Mouse (Mus musculus) left cerebral cortex, postnatal 36 days (tissue): ENCODE results near the gene Ddit4. TPM values are rescaled to one million over a fixed set of nuclear protein-coding genes. Genes with fewer than 3 reads are reported as not detected.

Source experiments
- DNase-seq, 2 experiments: peaks; one replicate each; pipeline ENCODE4 v3.0.0; 2021 to 2022; ENCODE audit warnings: low spot score in 2 of 2, mixed read lengths in 1 of 2
- intact Hi-C: fragments of 180-260 bp; cut with DNase I; formaldehyde crosslinking; loops from one replicate; pipeline ENCODE4 v1.15.1; 2025
- total RNA-seq, 2 experiments: library from RNA; stranded (reverse); gene quantifications; 2 replicates each; pipeline ENCODE4 v1.2.3; 2021

Gene Ddit4
- total RNA-seq, 2 experiments from 2014 or later: 33.5 to 58.5 TPM

- intact Hi-C loops: no loop called here
- no peak for DNase-seq
Observed at GRCm38 (mm10) chr10:59929205-59929604, 22.4 kb downstream of the Ddit4 start.

GRCm38 (mm10) chr10:59924305-59924704, 27.3 kb downstream of the Ddit4 start:
- intact Hi-C loops: no loop called here
- DNase-seq: peak in 1 of 2 experiments; percentile 27

GRCm38 (mm10) chr10:59923493-59923892, 28.1 kb downstream of the Ddit4 start:
- intact Hi-C loops: no loop called here

GRCm38 (mm10) chr10:59920810-59921681, 30.6 kb downstream of the Ddit4 start:
- intact Hi-C loops: no loop called here
- peak; percentile 60 to 61 for DNase-seq

More at GRCm38 (mm10) chr10:59923493-59923892, 28.1 kb downstream of the Ddit4 start:
- DNase-seq: no peak

- DNase-seq: no peak
- intact Hi-C loops: no loop called here
Observed at GRCm38 (mm10) chr10:59920485-59920809, 31.2 kb downstream of the Ddit4 start.

- intact Hi-C loops: no loop called here
- DNase-seq: no peak
Observed at GRCm38 (mm10) chr10:59919494-59920181, 32.0 kb downstream of the Ddit4 start.

- intact Hi-C loops: no loop called here
- DNase-seq: no peak
Observed at GRCm38 (mm10) chr10:59918111-59918510, 33.5 kb downstream of the Ddit4 start.

- intact Hi-C loops: no loop called here
- no peak for DNase-seq
Observed at GRCm38 (mm10) chr10:59916649-59917048, 35.0 kb downstream of the Ddit4 start.

GRCm38 (mm10) chr10:59916159-59916558, 35.5 kb downstream of the Ddit4 start:
- intact Hi-C loops: no loop called here
- no peak for DNase-seq

GRCm38 (mm10) chr10:59915196-59915962, 36.3 kb downstream of the Ddit4 start:
- no peak for DNase-seq
- intact Hi-C loops: no loop called here

- intact Hi-C loops: no loop called here
Observed at GRCm38 (mm10) chr10:59911561-59912198, 40.0 kb downstream of the Ddit4 start.

GRCm38 (mm10) chr10:59911091-59911490, 40.5 kb downstream of the Ddit4 start:
- intact Hi-C loops: no loop called here
- DNase-seq: no peak

More at GRCm38 (mm10) chr10:59911561-59912198, 40.0 kb downstream of the Ddit4 start:
- DNase-seq: no peak

GRCm38 (mm10) chr10:59909357-59909847, 42.2 kb downstream of the Ddit4 start:
- no peak for DNase-seq
- intact Hi-C loops: no loop called here

- intact Hi-C loops: no loop called here
- DNase-seq: no peak
Observed at GRCm38 (mm10) chr10:59908776-59909315, 42.8 kb downstream of the Ddit4 start.

GRCm38 (mm10) chr10:59907695-59908299, 43.8 kb downstream of the Ddit4 start:
- intact Hi-C loops: no loop called here
- DNase-seq: no peak

GRCm38 (mm10) chr10:59907080-59907609, 44.5 kb downstream of the Ddit4 start:
- DNase-seq: no peak
- intact Hi-C loops: no loop called here

- intact Hi-C loops: no loop called here
- no peak for DNase-seq
Observed at GRCm38 (mm10) chr10:59903170-59903569, 48.5 kb downstream of the Ddit4 start.

- intact Hi-C loops: no loop called here
- no peak for DNase-seq
Observed at GRCm38 (mm10) chr10:59902606-59902990, 49.0 kb downstream of the Ddit4 start.
